Mouse (Mus musculus) neural tube, embryonic 13.5 days (tissue): Measurements from ENCODE around the gene Klf1. TPM values are rescaled to one million over a fixed set of nuclear protein-coding genes. Genes with fewer than 3 reads are reported as not detected.

Source experiments
- ATAC-seq: fragments of 200-750 bp; cut with Nextera tagmentation; 2 replicates; pipeline ENCODE4 v1.8.0; 2017; ENCODE audit warnings: low read depth, mild to moderate bottlenecking, moderate TSS enrichment, moderate library complexity
- H3K27ac ChIP-seq: fragments of 300-500 bp; sonication (generic); replicated peaks from 2 replicates; pipeline ENCODE4 v1.5.1; 2015; ENCODE audit warnings: moderate library complexity, mild to moderate bottlenecking, inconsistent platforms
- H3K27me3 ChIP-seq: fragments of 300-500 bp; sonication (generic); 2 replicates; pipeline ENCODE4 v1.6.1; 2015; ENCODE audit warnings: mild to moderate bottlenecking, inconsistent platforms
- H3K36me3 ChIP-seq: fragments of 300-500 bp; sonication (generic); 2 replicates; pipeline ENCODE4 v1.6.1; 2015; ENCODE audit warnings: mild to moderate bottlenecking, inconsistent platforms
- H3K4me1 ChIP-seq: fragments of 300-500 bp; sonication (generic); replicated peaks from 2 replicates; pipeline ENCODE4 v1.6.1; 2015; ENCODE audit warnings: inconsistent platforms
- H3K4me2 ChIP-seq: fragments of 300-500 bp; sonication (generic); 2 replicates; pipeline ENCODE4 v1.6.1; 2015; ENCODE audit warnings: inconsistent platforms, mild to moderate bottlenecking, moderate library complexity
- H3K4me3 ChIP-seq: fragments of 300-500 bp; sonication (generic); 2 replicates; pipeline ENCODE4 v1.5.1; 2015; ENCODE audit warnings: mild to moderate bottlenecking, inconsistent platforms
- H3K9ac ChIP-seq: fragments of 300-500 bp; sonication (generic); 2 replicates; pipeline ENCODE4 v1.6.1; 2015; ENCODE audit warnings: moderate library complexity, mild to moderate bottlenecking, inconsistent platforms
- H3K9me3 ChIP-seq: fragments of 300-500 bp; sonication (generic); 2 replicates; pipeline ENCODE4 v1.6.1; 2016; ENCODE audit warnings: inconsistent platforms
- WGBS: fragments of 180-500 bp; shearing (Covaris S2); methylation state at CpG from one replicate; pipeline ENCODE4 v1.1.7; 2015; 5-methylcytosine and 5-hydroxymethylcytosine counted together
- polyA plus RNA-seq: library from polyadenylated mRNA; unstranded; fragments of >200 nt; fragmentation: Nextera tagmentation; extraction: Ambion mirVana; gene quantifications from 2 replicates; pipeline ENCODE4 v1.2.1, GENCODE M21; 2015

The Klf1 gene
- polyA plus RNA-seq, 1 experiment from 2014 or later: 0.91 TPM

DNA sequence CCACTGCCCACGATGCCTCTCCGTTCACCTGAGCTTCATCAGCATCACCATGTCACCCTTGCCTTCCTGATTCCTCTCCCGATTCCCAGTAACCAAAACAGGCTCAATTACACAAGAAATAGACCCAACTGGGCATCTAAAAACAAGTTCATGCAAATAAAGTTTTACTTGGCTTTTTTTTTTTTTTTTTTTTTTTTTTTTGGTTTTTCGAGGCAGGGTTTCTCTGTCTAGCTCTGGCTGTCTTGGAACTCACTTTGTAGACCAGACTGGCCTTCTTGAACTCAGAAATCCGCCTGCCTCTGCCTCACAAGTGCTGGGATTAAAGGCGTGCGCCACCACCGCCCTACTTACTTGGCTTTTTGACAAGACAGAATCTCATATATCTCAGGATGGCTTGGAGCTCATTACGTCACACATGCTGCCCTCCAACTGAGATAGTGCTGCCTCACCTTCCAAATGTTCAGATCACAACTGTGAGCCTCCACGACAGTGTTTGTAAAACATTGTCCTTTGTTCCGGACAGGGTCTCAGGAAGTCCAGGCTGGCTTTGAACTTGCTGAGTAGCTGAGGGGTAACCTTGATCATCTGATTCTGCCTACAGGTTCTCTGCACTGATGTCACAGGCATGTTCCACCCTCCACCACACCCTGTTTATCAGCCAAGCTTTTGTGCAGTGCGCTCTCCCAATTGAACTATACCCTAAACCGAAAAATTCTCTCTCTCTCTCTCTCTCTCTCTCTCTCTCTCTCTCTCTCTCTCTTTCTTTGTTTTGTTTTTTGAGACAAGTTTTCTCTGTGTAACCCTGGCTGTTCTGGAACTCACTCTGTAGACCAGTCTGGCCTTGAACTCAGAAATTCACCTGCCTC, 36.1 kb downstream of the Klf1 start:
- WGBS: 64% methylated on average over 13 of the region's 13 CpGs
- Histone ChIP-seq H3K4me1 (peaks cover 37% of the 10 kb centered on the region), H3K27me3 (peaks cover 51% of the 10 kb centered on the region), H3K9me3 (no peaks in the 10 kb centered on the region), H3K27ac (peak overlapping the region; percentile 40; the same call in 1 of the 2 replicates), H3K9ac (peak overlapping the region; percentile 94; the same call in 1 of the 2 replicates), H3K4me3 (peak overlapping the region; percentile 73), H3K4me2 (peak overlapping the region; percentile 90), H3K36me3 (peaks cover under 1% of the 10 kb centered on the region)
- no peak for ATAC-seq

DNA sequence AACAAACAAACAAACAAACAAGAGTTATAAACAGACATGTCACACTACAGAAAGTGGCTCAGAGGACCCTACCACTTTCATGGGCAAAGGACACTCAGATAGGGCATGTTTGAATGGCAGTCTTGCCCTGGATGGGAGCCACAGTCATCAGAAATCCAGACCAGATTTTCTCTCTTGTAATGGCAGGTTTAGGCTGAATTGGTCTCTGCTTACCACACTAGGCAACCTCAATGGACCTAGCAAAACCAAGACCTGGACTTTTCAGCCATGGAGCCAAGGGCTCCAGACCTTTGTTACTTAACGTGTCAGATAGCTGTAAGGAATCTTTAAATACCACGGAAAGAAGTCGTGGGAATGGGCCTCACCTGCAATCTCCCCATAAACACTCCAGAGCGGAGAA, 42.0 kb downstream of the Klf1 start:
- no peak for ATAC-seq
- no peaks in the 10 kb centered on the region for H3K36me3 ChIP-seq
- H3K27ac ChIP-seq: no peak overlapping the region
- peaks cover 76% of the 10 kb centered on the region for H3K27me3 ChIP-seq
- WGBS: 20% methylated on average over 4 of the region's 4 CpGs
- H3K9me3 ChIP-seq: no peaks in the 10 kb centered on the region
- peak overlapping the region; percentile 56; the same call in 1 of the 2 replicates for H3K4me3 ChIP-seq
- H3K9ac ChIP-seq: no peak overlapping the region
- H3K4me1 ChIP-seq: peaks cover 37% of the 10 kb centered on the region
- H3K4me2 ChIP-seq: peak overlapping the region; percentile 67; the same call in 1 of the 2 replicates

DNA sequence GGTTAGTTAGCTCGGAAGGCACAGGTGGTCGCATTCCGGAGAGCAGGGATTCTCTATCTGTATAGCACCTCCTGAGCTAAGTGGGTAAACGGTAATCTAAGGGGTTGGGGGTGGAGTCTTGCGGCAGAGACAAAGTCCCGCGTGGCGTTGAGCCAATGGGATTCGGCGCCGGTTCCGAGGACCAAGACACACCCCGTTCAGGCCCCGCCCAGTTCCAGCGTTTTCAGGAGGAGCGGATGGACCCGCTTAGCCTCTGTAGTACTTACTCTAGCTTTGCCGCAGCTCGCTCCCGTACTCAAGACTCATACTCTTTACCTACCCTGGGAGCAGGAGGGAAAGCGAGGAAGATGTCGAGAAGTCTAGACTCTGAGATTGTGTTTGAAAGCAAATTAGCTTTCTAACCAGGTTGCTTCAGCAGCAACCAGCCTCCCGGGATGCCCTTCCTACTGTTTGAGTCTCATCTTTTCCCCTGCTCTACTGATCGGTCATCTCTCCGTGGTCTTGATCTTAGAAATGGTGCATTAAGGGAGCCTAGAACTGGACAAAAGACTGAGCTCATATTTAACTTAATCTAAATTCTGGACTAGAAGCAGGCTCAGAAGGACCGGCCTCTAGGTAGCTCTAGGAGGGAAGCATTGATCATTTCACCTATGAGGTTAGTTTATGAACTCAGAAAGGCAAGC, 42.9 kb downstream of the Klf1 start:
- Histone ChIP-seq H3K4me2 (peak overlapping the region; percentile 67), H3K4me3 (peak overlapping the region; percentile 56), H3K27ac (no peak overlapping the region), H3K9ac (peak overlapping the region; percentile 73), H3K36me3 (no peaks in the 10 kb centered on the region), H3K27me3 (peaks cover 74% of the 10 kb centered on the region), H3K9me3 (no peaks in the 10 kb centered on the region), H3K4me1 (peaks cover 37% of the 10 kb centered on the region)
- WGBS: under 1% methylated on average over 26 of the region's 26 CpGs
- no peak for ATAC-seq

DNA sequence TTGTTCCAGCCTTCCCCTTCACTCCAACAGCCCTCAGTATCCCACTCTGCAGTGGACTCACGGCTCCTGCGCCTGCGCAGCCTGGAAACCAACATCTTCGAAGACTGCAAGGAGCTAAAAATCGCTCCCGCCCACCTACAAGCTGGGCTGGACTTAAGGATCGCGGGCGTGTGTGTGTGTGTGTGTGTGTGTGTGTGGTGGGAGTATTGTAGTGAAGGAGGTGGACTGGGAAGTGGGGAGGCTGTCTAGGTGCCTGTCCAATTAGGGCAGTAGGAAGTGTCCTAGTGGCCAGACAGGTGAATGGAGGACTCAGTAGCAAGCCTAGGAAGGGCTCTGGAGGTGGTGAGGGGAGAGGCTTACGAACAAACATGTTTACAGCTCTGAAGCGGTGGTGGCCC, 43.5 kb downstream of the Klf1 start:
- Histone ChIP-seq H3K9ac (peak overlapping the region; percentile 73), H3K4me1 (peaks cover 37% of the 10 kb centered on the region), H3K36me3 (no peaks in the 10 kb centered on the region), H3K4me3 (peak overlapping the region; percentile 56), H3K4me2 (peak overlapping the region; percentile 67), H3K27me3 (peaks cover 77% of the 10 kb centered on the region), H3K27ac (peak overlapping the region; percentile 73), H3K9me3 (no peaks in the 10 kb centered on the region)
- peak; percentile 59 for ATAC-seq
- WGBS: 5% methylated on average over 11 of the region's 11 CpGs

DNA sequence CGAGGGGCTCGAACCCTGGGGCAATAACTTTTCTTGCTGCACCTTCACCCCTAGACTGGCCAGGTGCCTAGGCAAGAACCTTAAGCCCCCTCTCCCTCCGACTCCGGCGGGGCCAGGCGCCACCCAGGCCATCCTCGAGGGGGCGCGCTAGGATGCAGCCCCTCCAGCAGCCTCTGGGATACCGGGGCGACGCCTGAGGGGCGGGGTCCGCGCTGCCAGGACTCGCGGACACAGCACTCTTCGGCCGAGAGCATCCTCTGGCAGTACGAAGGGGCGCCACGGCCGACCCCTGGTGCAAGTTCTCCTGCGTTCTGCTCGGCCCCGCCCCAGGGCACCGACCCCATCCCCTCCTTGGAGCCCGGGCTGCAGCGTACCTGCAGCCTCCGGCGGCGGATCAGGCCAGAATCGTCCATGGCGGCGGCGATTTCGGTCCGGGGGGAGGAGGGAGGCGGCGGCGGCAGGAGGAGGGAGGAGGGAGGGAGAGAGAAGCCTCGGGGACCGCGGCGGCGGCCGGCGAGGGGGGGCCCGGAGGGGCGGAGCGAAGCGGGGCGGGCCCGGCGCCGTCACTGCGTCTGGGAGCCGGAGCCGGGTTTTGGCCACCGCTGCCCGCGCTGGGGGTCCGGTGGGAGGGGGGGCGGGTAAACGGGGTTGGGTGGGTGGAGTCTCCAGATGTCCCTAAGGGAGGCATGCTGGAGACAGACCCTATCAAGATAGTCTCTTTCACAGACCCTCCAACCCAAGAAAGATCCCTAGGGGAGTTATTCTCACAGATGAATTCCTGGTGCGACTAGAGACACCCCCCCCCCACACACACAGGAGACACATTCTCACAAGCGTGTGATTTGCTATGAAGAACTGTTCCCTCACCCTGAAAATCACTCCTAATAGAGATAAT, 44.2 kb downstream of the Klf1 start:
- Histone ChIP-seq H3K4me2 (peak overlapping the region; percentile 67), H3K9ac (peak overlapping the region; percentile 73), H3K4me1 (peaks cover 37% of the 10 kb centered on the region), H3K4me3 (peak overlapping the region; percentile 56), H3K27ac (peak overlapping the region; percentile 73), H3K36me3 (no peaks in the 10 kb centered on the region), H3K27me3 (peaks cover 77% of the 10 kb centered on the region), H3K9me3 (no peaks in the 10 kb centered on the region)
- peak; percentile 75 for ATAC-seq
- WGBS: 0% methylated on average over 34 of the region's 67 CpGs

DNA sequence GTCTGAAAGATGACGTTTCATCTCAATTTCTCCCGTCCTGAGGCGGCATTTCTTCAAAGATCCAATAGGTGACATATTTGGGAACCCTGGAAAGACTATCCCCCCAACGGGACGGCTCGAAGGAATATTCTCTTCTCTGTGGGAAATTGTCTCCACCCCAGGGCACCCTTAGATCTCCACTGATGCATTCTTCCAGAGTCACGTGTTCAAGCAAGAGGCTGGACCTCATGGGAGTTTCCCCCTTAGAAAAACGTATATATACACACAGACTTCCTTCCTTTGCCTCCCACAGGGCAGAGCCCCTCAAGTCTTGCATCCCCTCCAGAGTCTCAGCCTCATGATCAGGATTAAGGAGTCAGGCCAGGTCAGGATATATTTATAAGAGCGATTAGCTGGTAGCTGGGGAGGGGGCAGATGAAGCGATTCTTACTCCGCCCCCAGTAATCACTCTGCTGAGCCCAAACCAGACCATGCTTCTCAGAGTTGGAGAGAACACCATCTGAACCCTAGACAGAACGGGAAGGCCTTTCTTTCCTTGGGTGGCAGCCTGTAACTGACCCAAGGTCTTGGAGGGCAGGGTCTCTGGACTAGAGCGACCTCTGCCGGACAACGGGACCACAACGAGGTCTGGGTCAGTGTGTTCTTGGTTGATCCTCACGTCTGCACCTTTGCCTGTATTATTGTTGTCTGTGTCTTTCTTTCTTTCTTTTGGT, 45.0 kb downstream of the Klf1 start, which contains the start of gene Rtbdn:
Rtbdn (plus strand) TSS at position 464 of the 713 bp plus-strand sequence.
- Histone ChIP-seq H3K36me3 (no peaks in the 10 kb centered on the region), H3K4me2 (peak within 1 kb of the TSS; percentile 67), H3K27ac (peak within 1 kb of the TSS; percentile 73), H3K4me3 (peak within 1 kb of the TSS; percentile 56), H3K4me1 (peaks cover 37% of the 10 kb centered on the region), H3K9ac (peak within 1 kb of the TSS; percentile 73), H3K9me3 (no peaks in the 10 kb centered on the region), H3K27me3 (peaks cover 80% of the 10 kb centered on the region)
- peak; percentile 28; the same call in 1 of the 2 replicates for ATAC-seq
- WGBS: 7% methylated on average over 17 of the region's 17 CpGs

DNA sequence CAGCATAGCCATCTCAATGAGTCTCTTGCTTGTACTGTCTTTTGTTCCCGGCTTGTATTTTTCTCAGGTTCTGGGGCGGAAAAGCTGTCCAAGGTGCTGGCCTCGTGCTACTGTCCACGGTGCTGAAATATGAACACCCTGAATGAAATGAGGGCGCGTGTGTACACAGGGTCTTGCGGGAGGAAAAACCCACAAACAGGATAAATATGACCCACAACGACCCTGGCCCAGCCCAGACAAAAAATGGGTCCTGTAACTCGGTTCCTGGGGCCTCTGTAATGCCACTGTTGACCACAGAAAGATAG, 45.5 kb downstream of the Klf1 start:
- no peak for ATAC-seq
- 0 out of 2 replicates have a peak overlapping the region, but pooled peaks have one; percentile 73 for H3K9ac ChIP-seq

DNA sequence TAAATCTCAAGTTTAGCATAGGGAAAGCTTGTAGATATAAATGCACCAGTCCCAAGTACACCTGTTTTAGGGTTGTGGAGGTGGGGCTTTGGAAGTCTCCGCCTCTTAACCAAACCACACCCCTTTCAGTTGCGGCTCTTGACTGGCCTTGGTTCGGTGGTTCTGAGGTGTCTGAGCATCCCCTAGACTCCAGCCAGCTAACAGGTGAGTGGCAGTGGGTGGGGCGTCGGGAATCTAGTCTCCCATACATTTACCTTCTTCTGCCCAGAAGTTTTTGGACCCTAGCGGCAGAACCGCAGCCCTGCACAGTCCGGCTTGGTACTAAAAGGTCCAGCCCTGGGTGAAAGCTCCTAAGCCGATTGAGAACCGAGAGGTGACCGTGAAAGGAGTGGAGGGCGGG, 48.0 kb downstream of the Klf1 start:
- H3K9ac ChIP-seq: no peak overlapping the region
- H3K27me3 ChIP-seq: peaks cover 83% of the 10 kb centered on the region
- 18% methylated on average over 12 of the region's 12 CpGs for WGBS
- ATAC-seq: no peak
- no peak overlapping the region for H3K4me3 ChIP-seq
- peaks cover 27% of the 10 kb centered on the region for H3K4me1 ChIP-seq
- no peaks in the 10 kb centered on the region for H3K36me3 ChIP-seq
- H3K9me3 ChIP-seq: no peaks in the 10 kb centered on the region
- no peak overlapping the region for H3K4me2 ChIP-seq
- no peak overlapping the region for H3K27ac ChIP-seq

More for the DNA sequence above, 45.5 kb downstream of the Klf1 start:
- whole genome bisulfite sequencing: 17% methylated on average over 9 of the region's 9 CpGs
- Histone ChIP-seq H3K27me3 (peaks cover 82% of the 10 kb centered on the region), H3K36me3 (no peaks in the 10 kb centered on the region), H3K4me1 (peaks cover 37% of the 10 kb centered on the region), H3K4me2 (peak overlapping the region; percentile 67), H3K9me3 (no peaks in the 10 kb centered on the region), H3K4me3 (peak overlapping the region; percentile 56; the same call in 1 of the 2 replicates), H3K27ac (no peak overlapping the region)

DNA sequence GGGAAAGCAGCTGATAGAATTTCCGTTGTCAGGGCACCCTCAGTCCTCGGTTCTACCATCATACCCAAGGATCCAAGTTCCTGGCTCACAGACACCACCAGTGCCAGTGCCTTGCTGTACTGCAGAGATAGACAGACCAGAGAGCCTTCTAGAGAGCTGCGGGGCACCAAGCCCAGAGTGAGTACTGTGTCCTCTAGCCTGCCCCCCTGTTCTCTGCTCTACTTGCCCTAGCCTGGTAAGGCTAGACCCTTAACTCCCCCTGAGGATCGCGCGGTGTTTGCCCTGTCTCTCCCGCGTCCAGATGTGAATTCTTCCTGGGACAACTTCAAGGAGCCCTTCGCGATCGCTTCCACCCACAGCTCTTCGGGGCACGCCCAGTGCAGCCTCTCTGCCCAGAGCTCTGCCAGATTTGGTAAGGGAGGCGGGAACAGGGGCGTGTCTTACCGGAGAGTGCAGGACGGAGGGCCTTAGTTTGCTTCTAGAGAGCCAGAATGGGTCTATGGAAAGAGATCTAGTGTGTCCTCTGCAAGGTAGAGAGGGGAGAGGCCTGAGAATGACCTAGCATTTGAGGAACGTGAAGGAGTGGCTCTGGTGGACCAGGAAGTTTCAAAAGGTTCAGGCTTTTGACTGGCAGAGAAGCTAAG, 51.0 kb downstream of the Klf1 start:
- H3K27ac ChIP-seq: no peak overlapping the region
- H3K9me3 ChIP-seq: no peaks in the 10 kb centered on the region
- 9% methylated on average over 18 of the region's 18 CpGs for WGBS
- no peaks in the 10 kb centered on the region for H3K4me1 ChIP-seq
- H3K9ac ChIP-seq: no peak overlapping the region
- no peak overlapping the region for H3K4me2 ChIP-seq
- no peak overlapping the region for H3K4me3 ChIP-seq
- ATAC-seq: no peak
- peaks cover 13% of the 10 kb centered on the region for H3K36me3 ChIP-seq
- peaks cover 57% of the 10 kb centered on the region for H3K27me3 ChIP-seq
